Mouse (Mus musculus) granulocyte monocyte progenitor cell, adult 5-6 weeks (primary cell): ENCODE data around the gene Arfip1. TPM values are rescaled to one million over a fixed set of nuclear protein-coding genes. Genes with fewer than 3 reads are reported as not detected.

Experiments used
- ATAC-seq: replicated peaks from 2 replicates; pipeline ENCODE4 v1.8.0; 2016; ENCODE audit warnings: mild to moderate bottlenecking, moderate TSS enrichment, inconsistent platforms; ENCODE audit not compliant: poor library complexity, severe bottlenecking
- total RNA-seq, 2 experiments: library from RNA; stranded (forward) in 1 of 2; stranded (reverse) in 1 of 2; fragments of 200-712, 200-1000 nt in 1 of 2; fragments of >200 nt in 1 of 2; fragmentation: Nextera tagmentation in 1 of 2; gene quantifications; 2 replicates each; pipeline ENCODE4 v1.2.3; 2014 to 2017

The Arfip1 gene
- total RNA-seq, 2 experiments from 2014 or later = 18.5 to 40.3 TPM

DNA sequence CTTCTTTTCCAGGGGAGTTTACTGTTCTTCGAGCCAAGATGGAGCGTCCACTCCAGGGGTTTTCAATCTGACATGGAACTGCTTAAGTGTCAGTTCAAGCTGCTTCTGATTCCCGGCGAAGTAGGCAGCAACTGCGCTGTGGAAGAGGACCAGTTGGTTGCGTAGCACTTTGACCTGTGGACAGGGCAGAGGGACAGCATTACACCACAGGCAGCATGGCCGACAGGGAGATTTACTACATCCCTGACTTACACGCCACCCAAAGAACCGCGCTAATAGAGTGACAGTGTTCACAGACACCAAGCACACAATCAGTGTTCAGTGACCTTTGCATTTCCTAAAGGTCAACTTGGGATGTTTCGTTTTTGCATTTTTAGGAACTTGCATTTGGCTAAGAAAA lies 84.7 kb downstream of the Arfip1 start:
- no peak for ATAC-seq

GRCm38 (mm10) chr3:84492657-84493056 lies 89.8 kb downstream of the Arfip1 start:
- ATAC-seq = peak; percentile 75

GRCm38 (mm10) chr3:84492148-84492547 lies 90.3 kb downstream of the Arfip1 start:
- ATAC-seq = peak; percentile 94

- no peak for ATAC-seq
Observed at GRCm38 (mm10) chr3:84488716-84489115, 93.7 kb downstream of the Arfip1 start.

DNA sequence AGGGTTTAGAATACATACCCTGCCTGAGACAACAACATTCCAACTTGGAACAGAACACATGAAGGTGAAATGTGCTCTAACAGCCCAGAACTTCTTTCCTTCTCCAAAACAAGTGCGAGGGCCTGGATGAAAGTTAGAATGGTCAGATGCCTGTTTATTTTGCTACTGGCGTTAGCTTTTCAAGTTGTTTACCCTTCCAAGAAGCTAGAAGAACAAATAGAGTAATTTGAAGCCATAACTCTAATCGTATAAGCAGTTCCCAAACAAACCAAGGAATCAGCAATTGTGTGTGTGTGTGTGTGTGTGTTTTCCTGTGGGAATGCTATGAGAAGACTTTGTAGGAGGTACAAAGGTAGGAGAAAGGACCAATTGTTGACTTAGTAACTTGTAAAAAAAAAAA lies 97.5 kb downstream of the Arfip1 start:
- no peak for ATAC-seq

DNA sequence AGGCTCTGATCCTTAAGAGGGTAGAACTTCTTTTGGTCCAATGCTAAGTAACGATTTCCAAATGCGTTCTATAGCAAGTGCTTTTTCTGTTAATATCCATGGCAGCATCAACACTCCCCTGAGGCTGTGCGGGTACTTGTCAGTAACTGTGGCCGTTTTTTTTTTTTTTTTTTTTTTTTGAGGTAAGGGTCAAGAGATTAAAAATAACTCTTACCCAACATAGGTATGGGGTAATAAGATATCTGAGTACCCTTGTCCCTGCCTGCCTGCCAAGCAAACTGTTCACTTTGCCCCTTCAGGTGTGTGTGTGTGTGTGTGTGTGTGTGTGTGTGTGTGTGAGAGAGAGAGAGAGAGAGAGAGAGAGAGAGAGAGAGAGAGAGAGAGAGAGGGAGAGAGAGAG lies 98.1 kb downstream of the Arfip1 start:
- ATAC-seq = no peak

DNA sequence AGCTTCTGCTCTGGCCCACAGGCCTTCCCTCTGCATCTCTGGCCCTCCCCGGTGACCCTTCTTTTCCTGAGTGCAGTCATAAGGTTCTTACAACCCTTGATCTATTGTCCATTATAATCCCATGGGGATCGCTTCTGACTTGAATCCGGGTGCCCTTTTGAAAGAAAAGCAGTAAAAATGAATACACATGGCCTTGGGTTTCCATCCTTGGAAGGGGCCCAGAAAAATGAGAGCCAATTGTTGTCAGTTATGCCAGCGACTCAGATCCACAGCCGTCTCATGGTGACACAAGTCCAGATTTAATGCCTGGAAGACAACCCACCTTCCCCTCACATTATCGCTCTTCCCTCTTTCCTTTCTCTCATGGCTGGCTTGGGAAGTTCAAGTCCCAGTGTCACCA lies 100.3 kb downstream of the Arfip1 start:
- no peak for ATAC-seq

GRCm38 (mm10) chr3:84481104-84481503 lies 101.3 kb downstream of the Arfip1 start:
- ATAC-seq = peak; percentile 29

DNA sequence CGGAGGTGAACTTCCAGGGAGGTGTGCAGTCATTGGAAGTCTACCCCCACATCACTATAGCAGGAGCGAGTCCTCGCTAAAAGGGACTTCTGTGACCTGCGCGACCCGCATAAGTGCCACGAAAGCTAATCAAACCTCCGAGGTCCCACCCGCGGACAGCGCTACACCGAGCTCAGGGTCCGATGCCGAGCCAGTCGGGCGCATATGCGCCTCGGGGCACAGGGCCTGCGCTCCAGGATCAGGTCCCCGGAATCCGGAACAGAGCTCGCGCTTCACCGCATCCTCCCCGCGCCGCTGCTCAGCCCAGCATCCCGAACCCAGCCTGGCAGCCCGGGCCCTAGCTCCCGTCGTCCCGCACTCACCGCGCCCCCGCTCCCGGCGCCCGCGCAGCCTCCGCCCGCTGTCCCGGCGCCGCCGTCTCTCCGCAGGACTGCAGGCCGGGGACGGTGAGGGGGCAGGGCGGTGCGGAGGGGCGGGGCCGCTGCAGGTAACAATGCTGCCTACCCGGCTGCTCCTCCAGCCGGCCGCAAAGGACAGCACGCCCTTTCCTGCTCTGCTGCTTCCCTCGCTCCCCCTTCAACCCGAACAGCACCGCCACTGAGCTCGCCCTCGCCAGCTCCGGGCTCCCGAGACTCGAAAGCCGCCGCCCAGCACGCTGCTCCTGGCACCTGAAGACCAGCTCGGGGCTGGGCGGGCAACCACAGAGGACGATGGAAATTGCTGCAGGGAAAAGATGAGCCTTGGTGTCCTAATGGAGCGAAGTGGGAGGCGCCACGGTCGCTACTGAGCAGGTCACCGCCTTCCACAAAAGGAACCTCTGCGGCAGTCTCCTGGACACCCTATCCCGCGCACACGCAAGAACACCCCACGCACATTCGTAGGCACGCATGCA lies 102.2 kb downstream of the Arfip1 start, which contains the start of gene Fhdc1:
Fhdc1 (minus strand) TSS at position 424 of the 892 bp plus-strand sequence.
- ATAC-seq = peak; percentile 43

DNA sequence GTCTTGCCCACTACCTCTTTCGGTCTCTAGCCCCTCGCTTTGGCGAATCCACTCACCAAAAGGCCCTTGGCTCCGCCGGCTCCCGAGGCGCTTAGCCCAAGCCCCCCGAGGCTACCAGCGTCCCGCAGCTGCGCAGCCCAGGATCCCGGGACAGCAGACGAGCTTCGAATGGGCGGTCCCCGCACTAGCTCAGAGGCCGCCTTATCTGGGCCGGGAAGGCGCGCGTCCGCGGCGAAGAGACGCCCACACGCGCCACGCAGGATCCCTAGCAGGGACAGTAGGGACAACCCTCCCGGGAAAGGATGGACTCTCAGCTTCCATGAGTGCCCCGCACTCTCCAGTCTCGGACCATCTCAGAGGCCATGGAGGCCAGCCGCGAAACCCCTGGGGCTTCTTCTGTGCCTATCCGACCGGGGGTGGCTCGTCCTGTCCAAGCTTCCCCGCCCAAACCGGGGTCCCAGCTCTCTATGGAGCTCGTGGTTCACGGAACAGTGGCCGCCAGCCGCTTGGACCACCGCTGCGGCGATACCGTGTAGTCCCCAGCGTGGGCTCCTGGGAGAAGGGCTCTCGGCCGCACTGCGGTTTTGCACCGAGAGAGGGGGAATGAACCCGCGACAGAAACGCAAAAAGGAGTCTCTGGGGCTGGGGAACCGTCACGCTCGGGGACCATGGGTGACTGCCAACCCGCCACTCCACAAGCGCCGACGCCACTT lies 103.0 kb downstream of the Arfip1 start:
- peak; percentile 31 for ATAC-seq

DNA sequence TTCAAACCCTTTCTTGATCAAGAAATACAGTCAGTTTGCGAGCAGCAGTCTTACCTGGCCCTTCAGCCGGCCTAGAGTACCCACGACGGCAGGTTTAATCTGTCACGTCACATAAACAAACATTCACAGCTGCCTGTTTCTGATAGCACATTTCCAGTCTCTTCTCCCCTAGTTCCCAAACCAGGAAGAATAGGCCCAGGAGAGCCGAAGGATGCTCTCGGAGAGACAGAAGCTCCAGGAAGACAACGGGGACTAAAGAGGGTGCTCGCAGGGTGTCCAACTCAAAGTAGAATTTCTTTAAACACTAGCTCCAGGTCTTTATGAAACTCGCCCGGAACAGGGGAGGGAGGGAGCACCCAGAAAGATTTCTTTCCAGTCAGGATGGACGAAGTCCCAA lies 103.5 kb downstream of the Arfip1 start:
- no peak for ATAC-seq

DNA sequence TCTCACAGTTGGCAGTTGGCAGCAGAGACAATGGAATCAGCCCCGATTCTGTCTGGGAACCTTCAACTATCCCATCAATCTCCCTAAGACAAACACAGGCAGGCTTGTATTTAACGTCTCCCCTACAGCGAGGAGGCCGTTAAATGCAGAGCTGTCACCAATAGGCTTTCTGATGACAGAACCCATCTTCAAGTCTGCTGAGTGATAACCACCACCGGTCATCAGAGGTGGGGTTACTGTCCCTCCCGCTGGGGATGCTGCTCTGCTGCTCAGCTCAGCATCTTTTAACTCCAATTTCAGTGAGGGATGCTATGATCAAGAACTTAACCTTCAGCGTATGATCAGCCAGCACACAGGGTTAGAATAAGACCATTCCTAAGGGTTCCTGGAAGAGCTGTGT lies 104.2 kb downstream of the Arfip1 start:
- ATAC-seq = no peak

DNA sequence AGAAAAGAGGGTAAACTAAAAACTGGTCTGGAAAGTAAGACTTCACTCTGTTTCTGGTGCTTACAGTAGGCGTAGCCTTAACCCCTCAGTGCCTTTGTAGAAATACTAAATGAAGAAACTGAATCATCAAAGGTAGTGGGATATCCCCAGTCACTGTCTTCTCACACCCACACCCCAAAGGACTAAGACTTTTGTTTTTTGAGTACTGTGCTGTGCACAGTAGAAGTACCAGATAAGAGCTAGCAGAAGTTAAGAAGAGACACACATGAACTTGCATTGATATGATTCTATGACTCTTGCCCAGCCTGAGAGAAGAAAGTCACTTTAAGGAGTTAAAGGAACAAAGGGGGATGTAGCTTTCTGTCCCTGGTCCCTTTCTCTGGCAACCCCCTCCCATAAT lies 104.9 kb downstream of the Arfip1 start:
- no peak for ATAC-seq

DNA sequence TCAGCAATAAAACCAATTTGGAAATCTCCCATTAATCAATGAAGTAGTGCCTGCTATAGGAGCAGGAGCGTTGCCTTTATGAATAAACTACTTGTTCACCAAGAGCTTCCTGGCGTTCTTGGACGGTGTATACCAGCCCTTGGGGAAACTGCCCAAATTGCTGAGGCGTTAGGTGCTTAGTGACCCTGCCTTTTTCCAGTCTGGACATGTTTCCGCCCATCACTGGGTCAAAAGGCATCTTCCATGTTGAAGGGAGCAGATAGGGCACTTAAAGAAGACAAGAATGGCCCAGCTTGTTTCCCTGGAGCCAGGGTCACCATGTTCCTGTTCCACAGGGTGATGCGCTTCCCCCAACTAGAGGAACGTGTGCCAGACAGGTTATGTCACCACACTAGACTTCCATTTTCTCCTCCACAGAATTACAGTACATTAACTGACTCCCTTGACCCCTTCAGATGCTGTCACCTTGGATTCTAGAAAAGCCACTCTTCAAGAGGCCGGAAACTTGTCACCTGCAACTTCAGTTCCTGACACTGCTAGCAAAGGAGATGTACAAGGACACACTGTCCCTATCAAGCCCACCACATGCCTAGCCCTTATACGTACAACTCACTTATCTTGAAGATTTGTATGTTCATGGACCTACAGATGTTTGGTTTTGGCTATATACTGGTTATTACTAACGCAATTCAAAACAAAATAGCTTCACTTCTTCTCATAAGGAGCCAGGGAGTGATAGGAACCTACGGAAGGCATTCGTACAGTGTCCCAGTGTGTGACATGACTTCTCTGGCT lies 107.2 kb downstream of the Arfip1 start:
- no peak for ATAC-seq

DNA sequence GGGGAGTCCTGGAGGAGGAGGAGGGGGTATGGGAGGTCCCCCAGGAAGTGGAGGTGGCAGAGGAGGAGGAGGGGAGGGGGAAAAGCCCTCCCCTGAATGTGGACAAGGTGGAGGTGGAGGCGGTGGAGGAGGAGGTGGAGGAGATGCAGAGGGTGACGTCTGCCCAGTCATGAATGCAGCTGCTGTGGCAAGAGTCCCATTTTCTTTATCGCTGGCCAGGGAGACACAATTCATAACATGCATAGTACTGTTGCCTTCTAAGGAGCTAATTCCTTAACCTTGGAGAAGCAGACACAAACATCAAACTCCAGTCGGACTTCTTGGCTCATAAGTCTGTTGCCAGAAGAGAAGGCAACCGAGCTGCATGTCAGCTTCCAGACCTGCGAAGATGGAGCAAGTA lies 108.0 kb downstream of the Arfip1 start:
- no peak for ATAC-seq

DNA sequence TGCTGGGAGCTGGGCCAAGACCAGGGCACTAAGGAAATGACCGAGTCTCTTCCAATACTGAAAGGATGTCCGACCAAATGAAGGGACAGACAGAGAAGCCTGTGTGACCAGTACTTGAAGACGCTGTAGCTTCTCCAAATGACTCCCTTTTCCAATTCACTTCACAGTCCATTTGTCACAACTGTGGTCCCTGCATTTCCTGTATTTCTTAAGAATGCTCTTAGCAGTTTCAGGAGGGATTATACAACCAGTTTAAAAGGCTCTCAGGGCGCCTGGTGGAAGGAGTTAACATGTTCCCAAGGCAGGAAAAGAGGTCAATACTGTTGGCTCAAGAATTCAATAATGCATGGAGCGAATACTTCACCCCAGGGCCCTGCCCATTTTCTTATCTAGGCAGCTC lies 109.5 kb downstream of the Arfip1 start:
- peak; percentile 55 for ATAC-seq

DNA sequence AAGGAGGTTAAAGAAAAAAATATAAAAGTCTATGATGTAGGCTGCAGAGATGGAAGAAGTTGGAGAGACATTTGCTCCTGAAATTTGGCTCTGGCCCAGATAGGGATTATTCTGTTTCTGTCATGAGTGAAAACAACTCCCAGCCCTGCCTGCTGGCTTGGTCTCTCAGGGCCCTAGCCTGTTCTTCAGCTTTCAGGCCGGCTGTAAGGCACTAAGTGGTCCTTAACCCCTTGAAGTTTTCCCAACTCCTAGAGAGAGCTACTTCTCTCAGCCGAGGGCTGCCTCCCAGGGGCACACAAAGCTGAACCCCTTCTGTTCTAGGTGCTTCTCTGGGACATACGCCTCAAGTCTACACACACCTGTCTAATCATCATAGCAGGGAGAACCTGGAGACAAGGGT lies 109.9 kb downstream of the Arfip1 start:
- ATAC-seq = no peak

- no peak for ATAC-seq
Observed at GRCm38 (mm10) chr3:84471146-84471545, 111.3 kb downstream of the Arfip1 start.

DNA sequence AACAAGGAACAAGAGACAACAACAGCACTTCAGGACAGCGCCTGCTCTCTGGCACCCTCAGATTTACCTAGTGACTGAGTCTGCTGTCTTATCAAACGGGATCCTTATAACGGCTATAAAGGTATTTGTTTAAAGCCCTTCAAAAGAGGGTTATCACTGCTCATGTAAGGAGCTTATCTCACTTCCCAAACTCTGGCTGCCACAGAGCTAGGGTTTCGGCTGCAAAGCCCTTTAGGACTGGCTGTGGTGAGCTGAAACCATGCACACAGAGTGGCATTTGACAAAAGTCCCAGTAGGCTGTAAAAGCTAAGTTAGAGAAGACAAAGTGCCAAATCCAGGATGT lies 114.3 kb downstream of the Arfip1 start:
- ATAC-seq = no peak

DNA sequence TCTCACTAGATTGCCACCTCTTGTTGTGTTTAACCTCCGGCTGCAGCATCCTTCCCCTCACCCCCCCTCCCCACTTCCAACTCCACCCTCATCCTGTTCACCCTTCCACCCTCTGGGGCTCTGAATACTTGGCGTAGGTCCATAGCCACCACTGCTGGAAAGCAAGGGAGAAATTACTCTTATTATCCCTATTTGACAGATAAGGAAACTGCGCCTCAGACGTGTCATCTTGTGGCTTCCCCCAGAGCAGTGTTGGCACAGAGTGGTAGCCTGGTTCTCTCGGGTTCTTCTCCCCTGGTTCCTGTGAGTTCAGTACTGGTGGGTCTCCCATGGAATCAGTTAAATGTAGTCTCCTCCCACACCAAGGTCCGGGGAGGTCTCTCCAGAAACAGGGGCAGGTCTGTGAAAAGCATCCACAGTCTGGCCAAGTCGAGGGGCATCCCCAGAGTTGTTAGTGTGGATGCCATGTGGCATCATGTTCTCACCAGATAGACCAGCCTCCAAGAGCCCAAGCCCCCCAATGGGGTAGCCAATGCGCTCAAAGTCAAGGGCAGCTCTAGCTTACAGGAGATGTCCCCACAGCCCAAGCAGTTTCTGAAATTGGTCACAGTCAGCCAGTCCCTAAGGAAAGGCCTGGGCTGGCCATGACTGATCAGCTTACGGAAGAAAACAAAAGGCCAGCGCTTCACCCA lies 114.9 kb downstream of the Arfip1 start:
- ATAC-seq = peak; percentile 34; the same call in 1 of the 2 replicates
